Mouse (Mus musculus): ENCODE measurements around the gene Slit3.
A peak's percentile ranks its signal among the peaks of the same experiment; 100 is the strongest.

Gene Slit3

DNA sequence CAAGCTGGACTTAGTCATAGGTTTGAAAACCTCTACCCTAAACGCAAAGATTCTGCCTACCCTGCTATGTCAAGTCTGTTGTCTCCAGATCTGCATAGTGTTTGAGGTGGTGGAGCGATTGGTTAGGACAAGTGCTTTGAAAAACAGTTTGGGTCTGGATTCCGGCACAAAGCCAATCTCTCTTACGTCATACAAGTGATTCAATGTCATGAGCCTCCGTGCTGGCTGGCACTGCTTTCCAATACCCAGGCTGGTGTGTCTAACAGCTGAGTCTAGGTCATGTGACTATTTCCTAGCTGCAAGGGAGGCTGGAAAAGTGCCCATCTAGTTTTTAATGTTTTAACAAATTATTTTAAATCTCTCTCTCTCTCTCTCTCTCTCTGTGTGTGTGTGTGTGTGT is 196.2 kb downstream of the Slit3 start:
- no peak for DNase-seq

DNA sequence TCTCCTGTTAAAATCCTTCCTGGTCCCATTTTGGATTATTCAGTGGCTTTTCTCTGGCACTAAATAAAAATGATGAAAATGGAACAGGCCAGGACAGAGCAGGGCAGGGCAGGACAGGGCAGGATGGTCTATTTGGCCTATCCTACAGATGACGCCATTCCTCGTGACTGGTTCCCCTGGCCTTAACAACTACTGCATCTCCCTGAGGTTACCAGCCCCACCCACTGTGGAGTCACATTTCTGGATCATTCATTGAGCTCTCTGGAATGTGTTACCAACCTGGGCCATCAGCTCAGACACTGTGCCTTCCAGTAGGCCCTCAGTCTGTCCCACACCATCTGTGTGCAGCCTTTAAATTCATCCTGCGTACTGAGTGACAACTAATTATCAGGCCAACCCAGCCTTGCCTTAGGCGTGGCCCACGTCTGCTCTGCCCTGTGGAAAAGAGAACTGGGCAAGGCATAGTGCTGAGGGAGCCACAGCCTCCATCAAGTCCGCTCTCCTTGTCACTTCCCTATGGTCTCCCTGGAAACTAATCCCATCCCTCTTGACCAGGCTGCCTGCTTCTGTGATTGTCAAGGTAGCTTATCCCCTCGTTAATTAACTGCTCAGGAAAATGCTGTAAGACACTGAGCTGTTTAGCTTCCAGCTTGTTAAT is 196.9 kb downstream of the Slit3 start:
- no peak for DNase-seq

DNA sequence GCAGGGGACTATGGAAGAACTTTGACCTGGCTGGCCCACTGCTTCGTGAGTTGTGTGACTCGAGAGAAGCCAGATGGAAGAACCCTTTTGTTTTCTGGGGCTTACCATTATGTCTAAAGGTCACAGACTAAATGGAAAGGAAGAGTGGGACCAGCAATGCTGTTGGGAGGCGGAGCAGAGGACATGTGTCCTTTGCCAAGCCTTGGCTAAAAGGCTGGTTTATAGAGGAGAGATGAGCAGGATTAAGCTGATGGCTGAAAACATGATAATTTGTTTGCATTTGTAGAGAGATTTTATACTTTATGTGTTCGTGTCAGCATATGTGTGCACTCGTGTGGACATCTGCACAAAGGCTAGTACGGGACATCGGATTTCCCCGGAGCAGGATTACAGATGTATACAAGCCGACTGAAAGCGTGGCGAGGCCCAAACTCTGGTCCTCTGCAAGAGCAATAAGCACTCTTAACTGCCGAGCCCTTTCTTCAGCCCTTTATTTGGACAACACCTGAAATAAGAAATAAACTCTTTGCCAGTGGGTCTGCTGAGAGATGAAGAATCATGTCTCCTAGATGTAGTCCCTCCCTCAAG is 197.5 kb downstream of the Slit3 start:
- DNase-seq = no peak

- no peak for DNase-seq
These were observed 199.5 kb downstream of the Slit3 start for GRCm38 (mm10) chr11:35320518-35320917.

DNA sequence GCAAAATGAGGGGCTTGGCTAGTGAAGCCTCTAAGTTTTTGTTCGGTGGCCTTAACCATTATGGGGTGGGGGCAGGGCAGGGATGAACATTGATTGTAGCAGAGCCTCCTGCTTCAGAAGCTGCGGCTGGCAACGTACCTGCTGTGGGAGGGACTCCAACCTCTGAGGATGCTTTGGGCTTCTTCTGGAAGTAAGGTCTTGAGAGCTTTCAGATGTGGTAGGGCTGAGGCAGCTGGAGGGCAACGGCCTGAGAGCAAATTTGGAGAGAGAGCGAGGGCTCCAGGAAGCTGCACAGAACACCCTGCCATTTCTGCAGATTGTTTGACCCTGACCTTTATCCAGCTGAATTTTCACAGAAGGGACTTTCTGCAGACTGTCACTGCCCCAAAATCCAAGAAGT is 203.4 kb downstream of the Slit3 start:
- DNase-seq = peak; percentile 11 to 58

- DNase-seq = peak; percentile 10 to 36
These were observed 204.3 kb downstream of the Slit3 start for GRCm38 (mm10) chr11:35325131-35325995.

GRCm38 (mm10) chr11:35326346-35326745 is 205.3 kb downstream of the Slit3 start:
- DNase-seq = peak; percentile 46 to 81

DNA sequence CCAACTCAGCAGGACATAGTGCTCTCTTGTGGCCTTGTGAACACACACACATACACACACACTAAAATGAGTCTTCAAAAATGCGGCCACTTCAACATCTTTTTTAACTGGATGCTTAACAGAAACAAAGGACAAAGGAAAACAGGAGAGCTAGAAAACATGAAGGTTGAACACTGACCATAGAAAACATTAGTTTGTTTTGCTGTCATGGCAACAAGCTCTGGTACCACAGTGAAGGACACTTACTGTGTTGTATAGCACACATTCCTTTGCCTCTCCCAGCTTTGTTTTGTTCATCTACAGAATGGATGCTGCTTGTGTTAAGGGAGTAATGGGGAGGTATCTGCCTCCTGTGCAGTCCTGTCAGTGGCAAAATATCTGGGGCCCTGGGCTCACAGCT is 206.9 kb downstream of the Slit3 start:
- no peak for DNase-seq

- no peak for DNase-seq
These were observed 210.5 kb downstream of the Slit3 start for GRCm38 (mm10) chr11:35331476-35331875.

- no peak for DNase-seq
These were observed 215.5 kb downstream of the Slit3 start for GRCm38 (mm10) chr11:35336558-35336957.

DNA sequence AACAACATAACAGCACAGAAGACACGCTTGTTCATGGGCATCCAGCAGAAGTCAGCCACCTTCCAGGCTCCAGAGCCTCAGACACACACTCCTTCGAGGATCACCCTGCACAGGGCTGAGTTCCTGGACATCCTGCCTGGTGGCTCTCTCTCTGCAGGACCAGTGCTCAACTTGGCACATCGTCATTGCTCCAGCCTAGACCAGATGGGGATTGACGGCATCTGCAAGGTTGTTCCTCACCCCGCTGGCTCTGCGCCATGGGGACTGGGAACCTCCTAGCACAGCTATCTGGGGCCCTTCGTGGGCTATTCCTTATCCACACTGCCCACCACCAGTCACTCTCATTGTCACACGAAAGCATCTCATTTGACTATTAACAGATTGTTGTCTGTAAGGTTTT is 216.5 kb downstream of the Slit3 start:
- no peak for DNase-seq

DNA sequence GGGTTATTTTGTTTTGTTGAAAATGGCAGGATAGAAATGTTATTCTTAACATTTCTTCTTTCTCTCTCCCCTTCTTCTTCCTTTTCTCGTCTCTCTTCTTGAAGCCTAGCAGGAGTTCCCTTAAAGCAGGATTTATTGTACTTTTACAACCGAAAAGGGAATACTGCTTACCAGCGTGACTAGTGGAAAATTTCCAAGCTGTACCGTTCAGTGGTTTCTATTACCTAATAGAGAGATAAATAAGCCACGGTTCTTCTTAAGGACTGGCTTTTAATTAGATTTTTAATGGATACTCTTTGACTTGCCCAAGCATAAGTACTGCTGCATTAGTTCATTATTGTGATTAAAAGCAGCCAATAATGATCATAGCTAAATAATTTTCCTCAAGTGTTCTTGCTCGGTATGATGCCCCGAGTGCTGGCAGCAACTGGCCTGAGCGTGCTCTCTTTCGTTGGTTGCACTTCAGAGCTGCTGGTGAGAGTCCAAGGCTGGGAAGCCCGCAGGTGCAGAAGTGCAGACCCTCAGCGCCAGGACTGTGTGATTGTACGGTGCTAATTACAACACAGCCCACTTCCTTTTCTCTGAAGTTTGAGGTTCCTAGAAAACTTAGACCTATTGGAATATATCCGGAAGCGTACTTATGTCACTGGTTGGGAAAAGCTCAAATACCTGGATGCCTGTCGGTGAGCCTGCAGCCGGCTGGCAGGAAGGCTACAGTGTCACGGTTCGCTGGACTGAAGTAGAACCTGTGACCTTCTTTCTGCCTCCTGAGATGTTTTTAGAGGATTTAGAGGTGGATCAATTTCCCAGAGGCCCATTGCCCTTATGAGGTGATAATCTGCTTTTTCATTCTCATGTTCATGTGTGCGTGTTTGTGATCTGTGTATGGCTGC is 217.1 kb downstream of the Slit3 start:
- DNase-seq = no peak

GRCm38 (mm10) chr11:35340752-35341151 is 219.7 kb downstream of the Slit3 start:
- DNase-seq = no peak

DNA sequence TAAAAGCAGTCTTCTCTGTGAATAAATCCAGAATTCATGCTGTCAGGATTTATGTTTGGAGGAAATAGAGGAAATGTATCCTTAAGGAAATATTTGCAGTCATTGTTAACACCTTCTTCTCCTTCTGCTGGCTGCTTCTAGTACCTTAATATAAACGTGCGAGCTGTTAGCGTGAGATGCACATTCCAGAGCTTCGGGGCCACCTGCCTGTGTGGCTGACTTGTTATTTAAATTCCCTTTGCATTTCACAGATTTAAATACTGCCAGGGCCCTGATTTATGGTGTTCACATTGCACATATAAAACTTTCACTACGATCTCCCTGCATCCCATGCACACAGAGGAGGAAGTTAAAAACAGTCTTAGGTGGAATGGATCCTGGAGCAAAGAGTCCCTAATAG is 221.5 kb downstream of the Slit3 start:
- no peak for DNase-seq

- no peak for DNase-seq
These were observed 224.9 kb downstream of the Slit3 start for GRCm38 (mm10) chr11:35345696-35346480.

GRCm38 (mm10) chr11:35348099-35348498 is 227.1 kb downstream of the Slit3 start:
- DNase-seq = no peak

- DNase-seq = no peak
These were observed 229.9 kb downstream of the Slit3 start for GRCm38 (mm10) chr11:35350968-35351367.

DNA sequence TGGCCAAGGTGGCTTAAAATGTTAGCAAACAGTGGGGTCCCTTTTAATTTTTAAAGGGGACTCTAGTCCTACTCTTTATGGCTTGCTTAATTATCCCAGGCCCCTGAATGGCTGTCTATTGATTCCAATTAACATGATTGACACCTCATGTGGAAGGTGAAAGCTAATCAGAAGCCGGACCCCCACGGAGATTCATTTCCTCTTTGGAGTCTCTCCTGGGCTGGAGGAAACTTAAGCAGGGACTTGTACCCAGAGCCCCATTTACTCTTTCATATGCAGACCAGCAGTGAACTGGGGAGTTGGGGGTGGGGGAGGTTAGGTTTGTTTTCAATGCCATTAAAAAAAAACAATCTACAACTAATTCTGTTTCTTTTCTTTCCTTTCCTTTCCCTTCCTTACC is 230.4 kb downstream of the Slit3 start:
- no peak for DNase-seq

DNA sequence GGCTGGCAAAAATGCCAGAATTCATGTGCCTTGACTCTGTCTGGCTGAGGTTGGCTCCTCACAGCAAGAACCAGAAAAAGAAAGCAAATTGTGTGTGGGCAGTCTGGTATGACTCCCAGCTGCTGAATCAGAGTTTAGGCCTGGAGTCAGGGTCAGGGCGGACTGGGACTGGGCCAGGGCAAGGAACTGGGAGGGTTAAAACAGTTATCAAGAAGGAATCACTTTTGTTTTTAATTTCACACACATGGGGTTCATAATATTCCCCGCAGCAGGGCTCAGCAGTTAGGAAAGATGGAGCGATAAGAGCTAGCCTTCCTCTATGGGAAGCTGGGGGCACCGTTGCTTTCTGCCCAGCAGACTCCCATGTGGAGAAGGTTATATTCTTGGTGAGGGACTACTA is 234.8 kb downstream of the Slit3 start:
- DNase-seq = no peak

- no peak for DNase-seq
These were observed 240.0 kb downstream of the Slit3 start for GRCm38 (mm10) chr11:35361071-35361470.

GRCm38 (mm10) chr11:35362975-35363374 is 242.0 kb downstream of the Slit3 start:
- no peak for DNase-seq

- DNase-seq = no peak
These were observed 243.4 kb downstream of the Slit3 start for GRCm38 (mm10) chr11:35364469-35364868.
